Mouse (Mus musculus) layer of hippocampus, adult 9-11 months (tissue): ENCODE measurements around the gene Tango6.

Source experiments
- DNase-seq: peaks from one replicate; pipeline ENCODE4 v3.0.0; 2022

Tango6 gene

GRCm38 (mm10) chr8:106682971-106683668 lies at the start of gene Tango6:
Gene Tango6, plus strand, starts transcription at chr8:106683068.
- peak; percentile 88 for DNase-seq

- no peak for DNase-seq
Observed at GRCm38 (mm10) chr8:106633361-106634158, 49.3 kb upstream of the Tango6 start.

GRCm38 (mm10) chr8:106635284-106635683 lies 47.6 kb upstream of the Tango6 start:
- no peak for DNase-seq

- DNase-seq, result no peak
Observed at GRCm38 (mm10) chr8:106637446-106637845, 45.4 kb upstream of the Tango6 start.

GRCm38 (mm10) chr8:106638768-106639295 lies 44.0 kb upstream of the Tango6 start:
- DNase-seq, result no peak

- DNase-seq, result no peak
Observed at GRCm38 (mm10) chr8:106640212-106640611, 42.7 kb upstream of the Tango6 start.

- no peak for DNase-seq
Observed at GRCm38 (mm10) chr8:106640921-106641320, 41.9 kb upstream of the Tango6 start.

- DNase-seq, result no peak
Observed at GRCm38 (mm10) chr8:106642172-106642571, 40.7 kb upstream of the Tango6 start.

GRCm38 (mm10) chr8:106643100-106643499 lies 39.8 kb upstream of the Tango6 start:
- DNase-seq, result no peak

- DNase-seq, result no peak
Observed at GRCm38 (mm10) chr8:106644957-106645356, 37.9 kb upstream of the Tango6 start.

- no peak for DNase-seq
Observed at GRCm38 (mm10) chr8:106646153-106646552, 36.7 kb upstream of the Tango6 start.

GRCm38 (mm10) chr8:106646731-106647130 lies 36.1 kb upstream of the Tango6 start:
- DNase-seq, result no peak

GRCm38 (mm10) chr8:106647387-106647786 lies 35.5 kb upstream of the Tango6 start:
- peak; percentile 62 for DNase-seq

GRCm38 (mm10) chr8:106648421-106648820 lies 34.4 kb upstream of the Tango6 start:
- no peak for DNase-seq

GRCm38 (mm10) chr8:106651994-106652393 lies 30.9 kb upstream of the Tango6 start:
- DNase-seq, result no peak

GRCm38 (mm10) chr8:106656046-106656445 lies 26.8 kb upstream of the Tango6 start:
- DNase-seq, result no peak

GRCm38 (mm10) chr8:106672786-106673185 lies 10.1 kb upstream of the Tango6 start:
- DNase-seq, result no peak

GRCm38 (mm10) chr8:106674318-106674717 lies 8.6 kb upstream of the Tango6 start:
- no peak for DNase-seq

GRCm38 (mm10) chr8:106674894-106675293 lies 8.0 kb upstream of the Tango6 start:
- DNase-seq, result no peak

- no peak for DNase-seq
Observed at GRCm38 (mm10) chr8:106684387-106684786, 1.5 kb downstream of the Tango6 start.

GRCm38 (mm10) chr8:106687479-106687878 lies 4.6 kb downstream of the Tango6 start:
- no peak for DNase-seq

GRCm38 (mm10) chr8:106697748-106698248 lies 14.9 kb downstream of the Tango6 start:
- DNase-seq, result no peak

GRCm38 (mm10) chr8:106699588-106699987 lies 16.7 kb downstream of the Tango6 start:
- peak; percentile 29 for DNase-seq

- no peak for DNase-seq
Observed at GRCm38 (mm10) chr8:106700131-106700530, 17.3 kb downstream of the Tango6 start.
